Mouse (Mus musculus) CD4-positive, CD25-positive, alpha-beta regulatory T cell (primary cell): ENCODE data around the gene Nkiras1. TPM values are rescaled to one million over a fixed set of nuclear protein-coding genes. Genes with fewer than 3 reads are reported as not detected.

Experiments used
- polyA plus RNA-seq: library from polyadenylated mRNA; unstranded; fragments of 100-300 nt; shearing (Covaris generic); gene quantifications from one replicate; pipeline ENCODE4 v1.2.1, GENCODE M21; 2017

Nkiras1 gene
- polyA plus RNA-seq, result 23.7 TPM

DNA sequence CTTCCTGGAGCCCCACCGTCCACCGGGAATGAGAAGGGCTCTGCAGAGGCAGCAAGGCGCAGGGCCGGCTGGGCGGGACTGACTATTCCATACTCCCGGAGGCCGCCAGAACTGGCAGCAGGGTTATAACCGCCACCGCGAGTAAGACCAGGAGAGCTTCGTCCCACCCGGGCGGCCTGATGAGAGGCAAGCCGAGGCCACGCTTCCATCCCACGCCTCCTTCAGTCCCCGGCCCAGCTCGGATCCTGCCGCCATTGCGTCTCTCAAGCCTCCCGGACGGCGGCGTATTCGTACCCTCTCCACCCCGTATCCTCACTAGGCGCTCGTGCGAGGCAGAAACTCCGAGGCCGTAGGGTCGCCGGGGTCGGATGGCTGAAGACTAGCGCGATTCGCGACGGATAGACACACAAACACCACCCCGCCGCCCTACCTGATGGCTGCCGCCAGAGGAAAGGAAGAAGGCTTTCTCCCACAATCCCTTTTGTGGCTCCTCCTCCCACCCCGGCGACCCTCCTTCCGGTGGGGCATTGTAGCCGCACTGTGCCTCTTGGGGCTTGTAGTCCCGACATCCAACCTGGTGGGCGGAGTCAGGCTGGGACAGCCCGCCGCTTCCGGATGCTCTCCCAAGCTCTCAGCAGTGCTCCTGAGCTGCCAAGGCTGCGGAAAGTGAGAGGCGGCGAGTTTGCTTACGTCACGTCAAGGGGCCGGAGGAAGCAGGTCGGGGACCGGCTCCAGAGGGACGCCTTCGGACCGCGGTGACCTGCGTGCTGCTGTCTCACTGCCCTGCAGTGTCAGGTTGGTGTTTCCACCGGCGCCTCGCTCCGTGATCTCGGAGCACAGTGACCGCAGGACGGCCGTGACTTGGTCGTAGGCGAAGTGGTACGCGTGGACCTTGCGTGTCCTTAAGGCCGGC, at the start of gene Nkiras1, which contains the start of gene Rpl15:
Gene Nkiras1 (plus strand): TSS at position 608 of the 913 bp plus-strand sequence.
Gene Rpl15 (minus strand): TSS at position 863 of the 913 bp plus-strand sequence.

DNA sequence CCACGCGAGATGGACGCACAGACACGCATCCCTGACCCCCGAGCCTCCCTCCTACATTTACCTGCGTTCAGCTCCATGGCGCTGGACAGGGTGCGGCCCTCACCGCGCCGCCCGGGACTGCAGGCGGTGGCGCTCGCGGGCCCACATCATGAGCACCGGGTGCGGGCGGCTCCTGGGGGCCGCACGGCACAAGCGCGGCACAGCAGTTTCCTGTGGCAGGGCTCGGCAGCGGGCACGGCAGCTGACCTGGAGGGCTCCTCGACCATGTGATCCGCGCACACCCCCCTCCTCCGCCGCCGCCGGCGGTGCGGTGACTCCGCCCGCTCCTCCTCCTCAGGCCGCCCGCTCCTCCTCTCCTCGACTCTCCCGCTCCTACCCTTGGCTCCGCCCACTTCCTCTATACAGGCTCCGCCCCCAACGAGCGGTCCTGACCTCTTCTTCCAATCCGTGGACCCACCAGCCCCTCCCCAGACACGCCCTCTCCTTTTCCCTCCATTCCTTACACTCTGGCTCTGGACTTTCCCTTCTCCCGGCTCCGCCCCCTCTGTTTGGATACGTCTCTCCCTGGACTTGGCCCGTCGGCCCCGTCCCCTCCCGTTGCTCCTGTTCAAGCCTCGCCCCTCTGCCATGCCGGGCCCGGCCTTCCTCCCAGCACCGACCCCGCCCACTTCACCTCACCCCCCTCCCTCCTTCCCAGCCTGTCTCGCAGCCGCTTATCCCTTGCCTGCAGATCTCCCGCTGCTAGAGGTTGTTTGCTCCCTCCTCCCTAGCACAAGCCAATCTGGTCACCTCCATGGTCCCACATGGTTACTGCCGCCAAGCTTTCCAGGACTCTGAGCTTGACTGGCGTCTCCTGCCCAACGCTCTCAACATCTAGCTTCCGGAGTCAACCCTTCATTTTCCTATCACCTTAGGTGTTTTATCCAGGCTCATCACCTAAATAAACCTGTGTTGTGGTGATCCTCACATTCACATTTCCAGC, 31.9 kb upstream of the Nkiras1 start, which contains the start of gene Nr1d2:
Gene Nr1d2 (minus strand): TSS at position 378 of the 982 bp plus-strand sequence.

DNA sequence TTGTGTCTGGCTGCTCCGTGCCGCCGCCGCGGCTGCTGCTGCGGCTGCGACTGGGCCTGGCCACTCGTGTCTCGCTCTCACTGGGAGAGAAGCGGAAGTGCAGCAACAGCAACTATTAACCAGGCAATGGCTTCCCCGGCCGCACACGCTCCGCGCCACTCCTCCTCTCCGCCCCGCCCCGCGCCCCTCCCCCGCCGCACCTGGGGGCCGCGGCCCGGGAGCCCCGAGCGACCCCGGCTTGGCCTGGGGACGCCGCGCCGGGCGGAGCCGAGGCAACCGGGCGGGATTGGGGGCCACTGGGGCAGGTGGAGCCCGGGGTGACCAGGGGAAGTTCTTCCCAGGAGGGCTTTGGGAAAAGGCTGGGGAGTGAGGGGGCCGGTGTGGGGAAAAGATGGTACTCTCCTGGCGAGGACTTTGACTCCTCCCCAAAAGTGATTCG, 60.8 kb downstream of the Nkiras1 start, which contains the start of gene Ube2e1:
Gene Ube2e1 (minus strand): TSS at position 167 of the 439 bp plus-strand sequence.

Other genes starting within 250 kb of the Nkiras1 start
- gene Nr1d2, start 32.0 kb upstream of the Nkiras1 start, polyA plus RNA-seq, result 30.8 TPM
- 626 TPM for gene Rpl15, start 255 bp downstream of the Nkiras1 start, polyA plus RNA-seq
- 92.6 TPM for gene Ube2e1, start 60.7 kb downstream of the Nkiras1 start, polyA plus RNA-seq